Mouse (Mus musculus): ENCODE measurements around the gene Zbtb16.

Zbtb16 gene

DNA sequence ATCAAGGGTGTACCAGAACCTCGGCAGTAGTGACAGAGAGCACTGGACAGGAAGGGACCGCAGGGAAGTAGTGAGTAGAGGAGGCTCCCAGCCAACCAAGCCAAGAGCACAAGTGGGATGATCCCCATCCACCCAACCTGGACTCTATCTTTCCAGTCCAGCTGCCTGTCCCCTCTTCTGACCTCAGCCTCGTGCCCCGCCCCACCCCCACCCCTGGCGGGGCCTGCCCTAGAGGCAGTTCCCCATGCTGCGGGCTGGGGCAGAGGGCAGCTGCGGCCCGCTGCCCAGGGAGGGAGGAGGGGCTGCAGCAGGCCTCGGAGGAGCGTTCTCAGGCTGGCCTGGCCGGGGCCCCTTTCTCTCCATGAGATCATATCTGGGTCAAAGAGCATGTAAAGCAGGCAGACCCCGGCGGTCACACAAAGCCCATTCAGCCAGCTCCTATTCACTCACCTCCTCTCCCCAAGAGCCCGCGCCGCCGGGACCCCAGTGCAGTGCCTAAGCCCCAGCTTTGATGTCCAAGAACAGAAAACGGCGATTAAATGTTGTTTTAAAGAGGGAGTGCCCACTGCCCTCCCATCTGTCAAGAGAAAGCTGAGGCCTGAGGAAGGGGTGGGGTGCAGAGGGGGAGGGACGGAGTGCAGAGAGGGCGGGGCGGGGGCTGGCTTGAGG, 186.8 kb downstream of the Zbtb16 start:
- peak; percentile 53 to 81 for DNase-seq (ENCODE audit: inconsistent age in 2 of 2, low spot score in 1 of 2)

DNA sequence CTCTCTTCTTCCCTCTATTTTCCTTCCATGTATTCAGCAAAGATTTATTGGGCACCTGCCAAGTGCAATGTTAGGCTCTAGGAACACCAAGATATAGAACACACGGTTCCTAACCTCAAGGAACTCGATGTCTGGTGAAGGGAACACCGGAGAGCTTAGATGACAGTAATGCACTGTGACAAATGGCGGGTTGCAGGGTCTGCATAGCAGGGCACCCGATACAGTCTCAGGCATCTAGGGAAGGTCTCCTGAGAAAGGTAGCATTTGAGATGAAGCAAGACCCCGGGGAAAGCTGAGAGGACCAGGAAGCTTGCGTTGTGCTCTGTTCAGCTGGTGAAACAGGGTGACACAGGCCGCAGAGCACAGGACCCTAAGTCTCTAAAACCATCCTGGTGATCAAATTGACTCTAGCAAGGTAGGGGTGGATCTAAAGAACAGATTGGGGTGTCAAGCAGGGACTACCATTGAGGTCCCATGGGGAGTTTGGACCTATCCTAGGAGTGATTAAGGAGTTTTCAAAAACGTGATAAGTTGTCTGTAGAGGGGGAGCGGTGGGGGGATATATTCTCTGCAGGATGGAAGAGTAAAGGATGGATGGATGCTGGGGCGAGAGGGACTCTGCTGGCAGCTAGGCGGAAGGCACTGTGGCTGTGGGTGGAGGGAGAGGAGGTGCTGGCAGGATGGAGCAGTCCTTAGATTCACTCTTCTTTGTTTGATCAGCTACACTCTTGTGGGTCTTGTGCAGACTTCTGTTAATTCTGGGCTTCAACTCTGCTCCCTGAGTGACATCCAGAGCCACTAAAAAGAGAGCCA, 187.5 kb downstream of the Zbtb16 start:
- DNase-seq (ENCODE audit: inconsistent age in 2 of 2, low spot score in 1 of 2), result peak in 1 of 2 experiments; percentile 48

DNA sequence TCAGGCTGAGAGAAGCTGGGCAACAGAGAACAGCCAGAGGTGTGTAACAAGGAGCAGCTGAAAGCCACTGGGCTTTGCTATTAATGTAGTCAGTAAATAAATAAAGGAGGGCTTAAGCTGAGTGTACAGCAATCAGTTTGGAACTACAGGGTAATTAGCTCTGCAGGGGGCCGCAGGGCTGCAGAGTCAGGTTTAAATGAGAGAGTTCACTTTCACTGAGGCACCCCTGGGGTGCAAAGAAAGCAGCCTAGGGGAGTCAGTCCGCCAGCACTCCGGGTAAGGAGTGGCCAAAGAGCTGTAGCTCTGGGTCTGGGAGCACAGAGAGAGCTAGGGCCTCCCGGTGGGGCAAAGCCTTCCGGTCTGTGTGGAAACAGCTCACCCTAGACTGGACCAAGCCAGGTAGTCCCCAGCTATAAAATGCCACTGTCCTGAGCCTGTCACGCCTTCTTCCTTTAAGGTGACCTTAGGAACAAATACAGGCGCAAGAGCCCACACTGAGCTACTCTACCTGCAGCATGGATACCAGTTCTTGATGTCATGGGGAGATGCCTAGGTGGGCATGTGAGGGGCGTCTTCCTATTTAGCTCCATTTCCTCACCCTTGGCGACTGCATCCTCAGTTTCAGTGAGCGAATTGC, 188.3 kb downstream of the Zbtb16 start:
- DNase-seq (ENCODE audit: inconsistent age in 2 of 2, low spot score in 1 of 2), result peak in 1 of 2 experiments; percentile 53

DNA sequence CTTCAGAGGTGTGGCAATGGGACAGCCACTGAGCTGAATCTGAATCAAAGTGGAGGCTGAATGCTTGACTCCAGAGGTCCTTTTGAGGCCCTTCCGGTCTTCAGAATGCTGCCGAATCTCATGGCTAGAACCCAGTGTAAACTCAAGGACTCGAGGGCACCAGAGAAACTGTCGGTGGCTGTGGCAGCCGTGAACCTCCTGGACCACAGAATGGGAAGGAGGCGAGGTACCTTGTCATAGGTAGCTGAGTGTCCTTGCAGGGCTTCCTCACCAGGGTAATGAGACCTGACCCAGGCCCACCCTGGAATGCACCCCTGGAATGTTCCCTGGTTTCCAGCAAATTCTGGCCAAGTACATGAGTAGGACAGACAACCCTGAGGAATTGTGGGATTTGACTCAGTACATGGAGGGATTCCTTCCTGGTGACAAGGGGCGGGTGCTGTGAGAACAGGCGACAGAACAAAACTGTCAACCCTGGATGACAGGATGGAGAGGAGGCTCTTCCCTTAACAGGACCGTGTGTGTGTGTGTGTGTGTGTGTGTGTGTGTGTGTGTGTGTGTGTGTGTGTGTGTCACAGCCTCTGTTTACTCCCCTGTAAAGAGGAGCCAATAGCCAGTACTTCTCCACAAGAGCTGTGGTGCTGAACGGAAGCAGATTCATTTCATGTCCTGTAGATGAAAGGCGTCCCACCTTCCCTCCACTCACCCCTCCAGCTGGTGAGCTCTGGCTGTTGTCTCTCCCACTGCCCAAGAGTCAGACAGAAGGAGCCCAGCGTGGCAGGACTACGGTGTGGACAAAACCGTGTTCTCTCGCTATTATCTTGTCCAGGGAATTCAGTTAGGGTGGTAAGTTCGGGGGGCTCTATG, 189.0 kb downstream of the Zbtb16 start:
- peak; percentile 18 to 62 for DNase-seq (ENCODE audit: inconsistent age in 2 of 2, low spot score in 1 of 2)

DNA sequence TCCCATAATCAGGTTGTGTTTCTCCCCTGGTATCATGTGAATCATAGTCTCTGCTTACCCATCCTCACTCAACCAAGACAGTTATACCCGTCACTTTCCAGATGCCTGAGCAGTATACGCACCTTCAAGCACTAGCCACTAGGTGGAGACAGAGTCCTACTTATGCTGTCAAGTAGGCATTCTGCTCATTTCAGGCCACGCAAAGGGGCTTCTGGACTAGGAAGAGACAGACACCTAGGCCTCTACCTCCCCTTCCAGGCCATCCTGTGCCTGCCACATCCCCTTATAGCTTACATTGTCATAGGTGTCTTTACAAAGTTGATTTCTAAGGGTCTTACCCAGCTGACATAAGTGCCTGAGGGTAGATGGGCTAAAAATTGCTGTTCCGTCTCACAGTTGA, 189.8 kb downstream of the Zbtb16 start:
- peak; percentile 76 to 93 for DNase-seq (ENCODE audit: inconsistent age in 2 of 2, low spot score in 1 of 2)

DNA sequence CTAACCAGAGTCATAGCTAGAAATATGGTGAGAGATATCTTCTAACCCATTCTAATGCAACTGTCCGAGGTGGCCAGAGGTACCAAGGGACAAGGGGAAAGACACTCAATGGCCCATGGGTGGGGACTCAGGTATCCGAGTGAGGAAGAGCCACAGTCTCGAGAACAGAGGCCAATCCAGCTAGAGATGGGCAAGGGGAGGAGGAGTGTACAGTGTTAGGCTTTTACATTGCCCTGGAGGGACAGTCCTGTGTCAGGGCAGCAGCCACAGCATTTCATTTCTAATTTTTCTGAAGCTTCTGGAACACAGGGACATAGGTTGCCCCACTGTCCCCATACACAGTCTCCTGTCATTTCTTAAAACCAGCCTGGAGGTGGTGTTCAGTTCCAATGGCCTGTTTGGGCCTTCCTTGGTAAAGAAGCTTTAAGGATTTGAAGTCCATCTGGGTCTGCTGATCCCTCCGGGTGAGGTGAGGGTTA, 190.3 kb downstream of the Zbtb16 start:
- no peak for DNase-seq (ENCODE audit: inconsistent age in 2 of 2, low spot score in 1 of 2)

DNA sequence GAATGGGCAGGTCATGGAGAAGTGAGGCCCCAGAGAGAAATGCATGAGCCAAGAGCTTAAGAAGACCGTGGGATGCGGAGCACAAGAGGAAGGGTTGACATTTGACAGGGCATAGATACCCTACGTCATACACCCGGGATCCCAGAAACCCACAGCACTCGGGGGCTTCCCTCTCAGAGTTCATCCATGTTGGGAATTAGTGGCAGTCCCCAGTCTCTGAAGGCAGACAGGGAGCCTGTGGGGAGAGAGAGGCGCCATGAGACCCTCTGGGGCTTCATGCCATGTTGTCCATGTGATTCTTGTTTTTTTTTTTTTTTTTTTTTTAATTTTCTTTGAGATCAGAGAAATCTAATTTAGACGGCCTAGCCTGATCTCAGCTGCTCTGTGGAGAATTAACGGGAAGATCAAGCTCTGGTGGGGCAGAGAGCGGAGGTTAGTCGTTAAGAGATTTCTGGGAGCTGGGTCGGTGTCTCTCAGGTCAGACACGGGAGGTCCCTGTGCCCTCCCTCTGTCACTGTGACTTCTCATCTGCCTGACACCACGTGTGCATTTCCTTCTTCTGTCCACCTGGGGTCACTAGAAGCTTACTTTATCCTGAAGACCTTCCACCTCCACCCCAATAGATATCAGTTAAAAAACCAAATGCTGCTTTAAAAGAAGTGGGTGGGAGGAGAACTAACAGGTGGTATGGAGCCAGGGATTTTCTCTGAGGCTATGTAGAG, 190.9 kb downstream of the Zbtb16 start:
- DNase-seq (ENCODE audit: inconsistent age in 2 of 2, low spot score in 1 of 2), result peak; percentile 53 to 84

DNA sequence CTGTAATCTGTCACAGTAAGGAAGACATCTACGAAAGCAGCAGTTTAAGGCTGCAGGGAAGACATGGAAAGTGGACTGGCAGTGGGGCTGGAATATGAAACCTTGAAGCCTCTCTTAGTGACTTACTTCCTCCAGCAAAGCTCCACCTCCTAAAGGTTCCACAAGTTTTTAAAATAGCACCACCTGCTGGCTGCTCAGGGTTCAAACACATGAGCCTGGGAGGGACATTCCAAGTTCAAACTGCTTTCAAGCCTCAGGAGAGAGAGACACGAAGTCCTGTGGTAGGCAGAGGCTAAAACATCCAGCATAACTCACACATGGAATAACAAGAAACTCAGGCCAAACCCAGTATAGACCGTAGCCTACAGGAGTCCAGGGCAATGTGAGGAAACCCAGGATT, 191.6 kb downstream of the Zbtb16 start:
- peak in 1 of 2 experiments; percentile 5 for DNase-seq (ENCODE audit: inconsistent age in 2 of 2, low spot score in 1 of 2)

DNA sequence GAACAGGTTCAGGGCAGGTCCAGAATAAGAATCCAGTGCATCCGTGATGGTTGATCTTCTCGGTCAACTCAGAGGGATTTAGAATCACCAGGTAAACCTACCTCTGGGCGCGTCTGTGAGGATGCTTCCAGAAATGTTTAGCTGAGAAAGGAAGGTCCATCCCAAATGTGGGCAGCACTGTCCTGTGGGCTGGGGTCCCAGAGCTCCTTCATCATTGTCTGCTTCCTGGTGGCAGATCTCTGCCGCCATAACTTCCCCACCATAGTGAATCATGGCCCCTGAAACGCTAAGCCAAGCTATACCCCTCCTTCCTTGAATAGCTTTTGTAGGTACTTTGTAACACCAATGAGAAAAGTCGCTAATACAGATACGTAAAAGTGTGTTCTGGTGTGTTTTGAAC, 194.4 kb downstream of the Zbtb16 start:
- peak in 1 of 2 experiments; percentile 1 for DNase-seq (ENCODE audit: inconsistent age in 2 of 2, low spot score in 1 of 2)

DNA sequence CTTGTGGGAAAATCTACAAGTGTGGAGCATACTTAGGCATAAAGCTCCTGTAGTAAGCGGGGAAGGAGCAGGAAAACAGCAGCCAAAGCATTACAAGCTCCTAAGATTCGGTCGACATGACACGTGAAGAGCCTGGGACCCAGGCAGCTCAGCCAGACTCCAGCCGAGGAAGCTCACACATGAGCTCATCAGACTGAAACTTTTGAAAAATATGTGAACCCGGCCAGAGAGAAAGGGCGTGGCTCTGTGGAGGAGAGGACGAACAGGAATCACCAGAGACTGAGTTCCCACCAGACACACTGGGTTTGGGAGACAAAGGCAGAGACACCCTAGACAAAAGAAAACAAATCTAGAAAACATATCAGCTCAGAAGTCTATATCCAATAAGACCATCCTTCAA, 195.1 kb downstream of the Zbtb16 start:
- no peak for DNase-seq (ENCODE audit: inconsistent age in 2 of 2, low spot score in 1 of 2)

DNA sequence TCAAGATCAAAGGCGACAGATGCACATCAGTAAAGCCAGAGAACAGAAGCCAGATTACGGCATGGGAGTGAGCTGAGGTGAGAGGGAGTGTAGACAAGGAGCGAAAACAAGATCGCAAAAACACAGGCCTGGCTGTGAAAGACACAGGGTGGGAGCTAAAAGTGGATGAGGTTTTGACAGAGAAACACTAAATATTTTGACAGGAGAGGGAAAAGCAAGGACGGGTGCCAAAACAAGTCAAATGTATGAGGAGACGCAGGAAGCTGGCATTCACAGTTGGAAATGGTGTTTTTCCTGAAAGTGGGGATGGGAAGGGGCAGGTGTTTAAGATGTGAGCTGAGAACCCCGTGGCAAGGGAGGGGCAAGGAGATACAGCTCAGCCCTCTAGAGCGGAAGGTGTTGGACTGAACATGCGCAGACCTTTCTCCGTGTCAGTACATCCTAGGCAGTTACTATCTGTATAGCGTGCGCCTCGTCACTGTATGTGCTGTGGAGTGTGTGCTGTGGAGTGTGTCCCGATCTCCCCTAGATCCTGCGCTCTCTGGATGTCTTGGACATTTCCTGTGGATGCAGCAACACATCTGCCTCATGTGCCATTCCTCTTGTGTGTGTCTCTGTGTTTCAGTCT, 197.7 kb downstream of the Zbtb16 start:
- no peak for DNase-seq (ENCODE audit: inconsistent age in 2 of 2, low spot score in 1 of 2)

DNA sequence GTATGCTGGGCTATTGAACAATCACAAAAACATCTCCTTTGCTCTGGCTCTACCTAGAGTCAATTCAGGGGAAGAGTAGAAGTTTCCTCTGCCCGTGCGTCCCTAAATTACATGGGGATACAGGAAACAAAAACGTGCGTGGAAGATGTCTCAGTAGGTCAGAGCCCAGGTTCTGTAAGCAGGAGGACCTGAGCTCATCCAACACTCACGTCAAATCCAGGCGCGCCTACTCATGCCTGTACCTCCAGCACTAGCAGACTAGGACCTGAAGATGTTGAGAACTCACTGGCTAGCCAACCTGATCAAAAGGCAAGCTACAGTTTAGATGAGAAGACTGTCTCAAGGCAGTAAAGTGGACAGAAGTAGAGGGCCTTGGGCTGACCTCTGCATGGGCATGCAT, 198.9 kb downstream of the Zbtb16 start:
- no peak for DNase-seq (ENCODE audit: inconsistent age in 2 of 2, low spot score in 1 of 2)

DNA sequence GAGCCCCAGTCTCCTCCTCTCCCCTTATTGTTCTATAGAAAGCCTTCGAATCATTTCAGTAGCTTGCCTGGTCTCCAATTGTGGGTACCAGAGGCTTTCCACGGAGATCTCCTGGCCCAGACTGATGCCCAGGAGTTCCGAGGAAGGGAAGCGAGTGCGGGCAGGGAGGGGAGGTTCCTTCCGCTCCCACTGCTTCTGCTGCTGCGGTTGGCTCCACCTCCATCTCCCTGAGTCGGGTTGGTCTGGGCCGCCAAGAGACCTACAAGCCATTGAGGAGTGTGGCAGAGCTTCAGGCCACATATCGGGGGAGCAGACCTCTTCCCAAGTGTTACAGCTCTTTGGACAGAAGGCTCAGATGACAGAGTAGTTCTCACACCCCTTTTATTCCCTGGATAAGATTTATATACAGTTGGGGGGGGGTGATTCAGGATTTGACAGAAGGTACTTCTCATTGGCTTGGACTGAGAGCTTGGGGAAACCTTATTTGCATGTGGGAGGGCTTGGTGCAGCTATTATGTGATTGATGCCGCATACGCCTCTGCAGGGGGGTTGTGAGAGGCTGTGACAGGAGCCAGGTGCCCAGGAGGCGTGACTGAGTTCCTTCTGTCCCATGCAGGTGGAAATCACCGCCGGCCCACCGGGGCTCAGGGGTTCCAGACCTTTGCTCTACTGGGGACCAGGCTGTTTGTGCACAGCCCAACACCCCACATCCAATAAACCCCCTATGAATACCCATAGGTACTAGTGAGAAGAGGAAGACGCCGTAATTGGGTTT, 200.3 kb downstream of the Zbtb16 start:
- DNase-seq (ENCODE audit: inconsistent age in 2 of 2, low spot score in 1 of 2), result no peak

DNA sequence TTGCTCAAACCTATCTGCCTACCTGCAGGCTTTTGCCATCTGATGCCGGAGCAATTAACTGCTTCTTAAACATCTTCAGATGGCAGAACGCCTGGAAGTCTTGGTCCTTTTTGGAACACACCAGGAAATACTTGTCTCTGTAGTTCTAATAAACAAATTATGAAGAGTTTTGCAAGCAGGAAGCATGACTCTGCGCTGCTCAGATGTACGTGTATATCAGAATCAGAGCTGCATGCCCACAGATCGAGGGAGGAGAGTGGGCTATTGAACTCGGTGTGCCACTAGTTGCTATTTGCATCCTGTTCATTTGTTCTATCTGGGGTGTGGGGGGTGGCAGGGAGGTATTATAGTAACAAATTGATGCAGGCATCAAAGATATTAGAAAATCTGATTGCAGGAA, 202.9 kb downstream of the Zbtb16 start:
- no peak for DNase-seq (ENCODE audit: inconsistent age in 2 of 2, low spot score in 1 of 2)

DNA sequence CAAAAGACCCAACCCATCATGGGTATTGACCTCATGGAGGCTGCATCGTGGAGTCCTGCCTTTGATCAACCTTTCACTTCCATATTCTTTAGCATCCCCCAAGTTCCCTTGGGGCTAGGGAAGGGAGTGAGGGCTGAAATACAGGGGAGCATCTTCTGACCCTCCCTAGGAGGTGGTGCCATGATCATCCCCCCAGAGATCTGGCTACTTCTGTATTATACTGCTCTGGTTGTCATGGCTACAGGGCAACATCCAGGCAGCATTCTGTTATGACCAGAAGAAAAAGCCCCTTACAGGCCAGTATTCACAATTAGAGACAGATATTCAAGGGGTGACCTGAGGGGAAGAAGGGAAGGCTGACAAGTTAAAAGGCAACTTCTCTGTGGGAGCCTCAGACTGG, 216.8 kb downstream of the Zbtb16 start:
- DNase-seq (ENCODE audit: inconsistent age in 2 of 2, low spot score in 1 of 2), result no peak

DNA sequence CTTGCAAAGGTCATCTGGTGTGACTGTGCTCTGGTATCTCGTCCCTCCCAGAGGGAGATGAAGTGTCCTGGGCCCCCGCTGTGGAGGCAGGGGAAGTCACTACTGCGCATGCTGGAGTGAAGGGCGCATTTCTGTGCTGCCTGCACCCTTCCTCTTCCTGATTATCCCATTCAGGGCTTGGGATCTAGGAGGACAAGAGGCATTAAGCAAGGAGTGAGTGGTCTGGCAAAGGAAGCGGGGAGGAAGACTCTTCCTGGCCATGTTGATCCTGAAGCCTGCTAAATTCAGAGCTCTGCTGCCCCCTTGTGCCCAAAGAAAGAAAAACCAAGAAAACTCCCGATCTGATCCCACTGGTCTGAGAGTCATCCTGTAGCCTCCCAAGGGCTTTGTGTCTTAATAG, 217.4 kb downstream of the Zbtb16 start:
- DNase-seq (ENCODE audit: inconsistent age in 2 of 2, low spot score in 1 of 2), result peak; percentile 63 to 88

DNA sequence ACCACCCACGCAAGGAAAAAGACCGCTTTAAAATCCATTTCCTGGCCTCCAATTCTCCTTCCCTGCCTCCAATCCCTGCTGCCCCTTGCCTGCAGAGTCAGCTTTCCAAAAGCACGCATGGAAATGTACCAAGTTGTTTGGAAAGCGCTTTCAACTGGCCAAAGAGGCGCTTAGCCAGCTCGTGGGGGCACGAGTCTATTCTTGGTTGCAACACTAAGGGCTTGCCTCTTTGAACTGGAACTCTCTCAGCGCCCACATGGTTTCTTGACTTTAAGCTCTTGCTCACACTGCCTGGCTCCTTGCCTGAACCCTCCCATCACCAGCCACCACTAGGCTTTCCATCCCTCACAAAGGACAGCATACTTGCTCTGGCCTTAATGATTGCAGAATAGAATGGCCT, 217.9 kb downstream of the Zbtb16 start:
- DNase-seq (ENCODE audit: inconsistent age in 2 of 2, low spot score in 1 of 2), result peak; percentile 44 to 77

DNA sequence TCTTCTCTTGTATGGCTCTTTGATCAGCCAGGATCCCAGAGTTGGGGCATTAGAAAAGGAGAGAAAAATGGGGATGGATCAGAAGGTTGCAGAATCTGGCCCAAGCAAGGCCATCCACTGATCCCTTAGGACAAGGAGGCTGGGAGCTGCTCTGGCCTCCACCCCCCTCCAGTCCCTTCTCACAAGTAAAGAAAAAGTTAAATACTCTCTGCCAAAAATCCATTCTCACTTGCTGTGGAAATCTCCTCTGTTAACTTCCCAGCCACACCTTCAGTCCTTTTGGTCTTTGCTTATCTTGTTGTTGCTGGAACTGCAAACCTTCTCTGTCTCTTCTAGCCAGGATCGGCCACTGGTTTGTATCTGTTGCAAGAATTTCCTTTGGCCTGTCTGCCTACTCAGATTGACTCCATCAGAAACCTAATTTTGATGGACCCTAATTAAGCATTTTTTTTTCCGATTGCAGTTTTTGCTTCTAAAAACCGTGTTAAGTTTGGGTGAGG, 218.5 kb downstream of the Zbtb16 start:
- peak in 1 of 2 experiments; percentile 39 for DNase-seq (ENCODE audit: inconsistent age in 2 of 2, low spot score in 1 of 2)

DNA sequence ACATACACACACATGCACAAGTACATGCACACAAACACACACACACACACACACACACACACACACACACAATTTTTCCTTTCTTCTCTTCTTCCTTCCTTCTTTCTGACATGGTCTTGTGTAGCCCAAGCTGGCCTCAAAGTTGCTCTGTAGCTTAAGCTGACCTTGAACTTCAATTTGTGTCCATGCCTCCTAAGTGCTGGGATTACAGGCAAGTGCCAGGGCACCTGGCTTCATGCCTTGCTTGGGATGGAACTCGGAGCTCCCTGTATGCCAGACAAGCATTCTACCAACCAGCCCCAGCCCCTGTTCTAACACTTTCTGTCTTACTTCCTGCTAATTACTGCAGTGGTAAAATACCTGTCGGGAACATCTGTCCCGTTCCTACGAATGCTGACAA, 222.8 kb downstream of the Zbtb16 start:
- DNase-seq (ENCODE audit: inconsistent age in 2 of 2, low spot score in 1 of 2), result no peak
